Mouse (Mus musculus): ENCODE data around the gene Tnrc6b. TPM values are rescaled to one million over a fixed set of nuclear protein-coding genes. Genes with fewer than 3 reads are reported as not detected.

Gene Tnrc6b
- polyA plus RNA-seq, 1 experiment: 40.0 TPM

- no peaks in the 10 kb centered on the region for H3K27me3 ChIP-seq (ENCODE audit: control insufficient read depth, insufficient read depth, low read length, poor library complexity, severe bottlenecking)
- H3K36me3 ChIP-seq (ENCODE audit: control insufficient read depth, insufficient read depth, low read length, poor library complexity, severe bottlenecking): no peaks in the 10 kb centered on the region
- no peak overlapping the region for H3K27ac ChIP-seq (ENCODE audit: insufficient read depth, low read length)
- no peaks in the 10 kb centered on the region for H3K9me3 ChIP-seq (replicated peaks; ENCODE audit: control insufficient read depth, insufficient read depth, low read length, poor library complexity, severe bottlenecking)
- no peaks in the 10 kb centered on the region for H3K4me1 ChIP-seq (ENCODE audit: control insufficient read depth, insufficient read depth, low read length)
- H3K9ac ChIP-seq (ENCODE audit: low read depth, poor library complexity, severe bottlenecking): no peak overlapping the region
- no peak for TF ChIP-seq CTCF (IDR thresholded peaks at IDR 0.05; ENCODE audit: low read depth, low read length)
- TF ChIP-seq EP300 (IDR thresholded peaks at IDR 0.05; ENCODE audit: insufficient read depth, low read depth, low read length): no peak
- TF ChIP-seq POLR2A (IDR thresholded peaks at IDR 0.05; ENCODE audit: insufficient read depth, low read length): no peak
- H3K4me3 ChIP-seq (ENCODE audit: low read depth, low read length): no peak overlapping the region
These were observed 36.4 kb upstream of the Tnrc6b start for GRCm38 (mm10) chr15:80674700-80675099.

- Histone ChIP-seq H3K9ac (ENCODE audit: low read depth, poor library complexity, severe bottlenecking) (no peak overlapping the region), H3K27me3 (ENCODE audit: control insufficient read depth, insufficient read depth, low read length, poor library complexity, severe bottlenecking) (no peaks in the 10 kb centered on the region), H3K36me3 (ENCODE audit: control insufficient read depth, insufficient read depth, low read length, poor library complexity, severe bottlenecking) (no peaks in the 10 kb centered on the region), H3K4me3 (ENCODE audit: low read depth, low read length) (no peak overlapping the region), H3K27ac (ENCODE audit: insufficient read depth, low read length) (no peak overlapping the region), H3K4me1 (ENCODE audit: control insufficient read depth, insufficient read depth, low read length) (no peaks in the 10 kb centered on the region), H3K9me3 (replicated peaks; ENCODE audit: control insufficient read depth, insufficient read depth, low read length, poor library complexity, severe bottlenecking) (no peaks in the 10 kb centered on the region)
- TF ChIP-seq POLR2A (IDR thresholded peaks at IDR 0.05; ENCODE audit: insufficient read depth, low read length): no peak
- TF ChIP-seq EP300 (IDR thresholded peaks at IDR 0.05; ENCODE audit: insufficient read depth, low read depth, low read length): no peak
- TF ChIP-seq CTCF (IDR thresholded peaks at IDR 0.05; ENCODE audit: low read depth, low read length): no peak
These were observed 31.4 kb upstream of the Tnrc6b start for GRCm38 (mm10) chr15:80679515-80680215.

GRCm38 (mm10) chr15:80680347-80681030 is 30.6 kb upstream of the Tnrc6b start:
- TF ChIP-seq EP300 (IDR thresholded peaks at IDR 0.05; ENCODE audit: insufficient read depth, low read depth, low read length) (no peak), POLR2A (IDR thresholded peaks at IDR 0.05; ENCODE audit: insufficient read depth, low read length) (no peak), CTCF (IDR thresholded peaks at IDR 0.05; ENCODE audit: low read depth, low read length) (no peak)
- H3K9ac ChIP-seq (ENCODE audit: low read depth, poor library complexity, severe bottlenecking): no peak overlapping the region
- no peaks in the 10 kb centered on the region for H3K36me3 ChIP-seq (ENCODE audit: control insufficient read depth, insufficient read depth, low read length, poor library complexity, severe bottlenecking)
- no peak overlapping the region for H3K27ac ChIP-seq (ENCODE audit: insufficient read depth, low read length)
- H3K4me3 ChIP-seq (ENCODE audit: low read depth, low read length): no peak overlapping the region
- no peaks in the 10 kb centered on the region for H3K4me1 ChIP-seq (ENCODE audit: control insufficient read depth, insufficient read depth, low read length)
- H3K9me3 ChIP-seq (replicated peaks; ENCODE audit: control insufficient read depth, insufficient read depth, low read length, poor library complexity, severe bottlenecking): no peaks in the 10 kb centered on the region
- no peaks in the 10 kb centered on the region for H3K27me3 ChIP-seq (ENCODE audit: control insufficient read depth, insufficient read depth, low read length, poor library complexity, severe bottlenecking)

- H3K4me1 ChIP-seq (ENCODE audit: control insufficient read depth, insufficient read depth, low read length): no peaks in the 10 kb centered on the region
These were observed 29.6 kb upstream of the Tnrc6b start for GRCm38 (mm10) chr15:80681466-80681881.

GRCm38 (mm10) chr15:80682343-80682742 is 28.8 kb upstream of the Tnrc6b start:
- no peaks in the 10 kb centered on the region for H3K36me3 ChIP-seq (ENCODE audit: control insufficient read depth, insufficient read depth, low read length, poor library complexity, severe bottlenecking)
- H3K27ac ChIP-seq (ENCODE audit: insufficient read depth, low read length): no peak overlapping the region
- H3K9me3 ChIP-seq (replicated peaks; ENCODE audit: control insufficient read depth, insufficient read depth, low read length, poor library complexity, severe bottlenecking): no peaks in the 10 kb centered on the region
- H3K4me1 ChIP-seq (ENCODE audit: control insufficient read depth, insufficient read depth, low read length): no peaks in the 10 kb centered on the region
- no peak overlapping the region for H3K4me3 ChIP-seq (ENCODE audit: low read depth, low read length)
- H3K27me3 ChIP-seq (ENCODE audit: control insufficient read depth, insufficient read depth, low read length, poor library complexity, severe bottlenecking): no peaks in the 10 kb centered on the region
- TF ChIP-seq POLR2A (IDR thresholded peaks at IDR 0.05; ENCODE audit: insufficient read depth, low read length) (no peak), CTCF (IDR thresholded peaks at IDR 0.05; ENCODE audit: low read depth, low read length) (no peak), EP300 (IDR thresholded peaks at IDR 0.05; ENCODE audit: insufficient read depth, low read depth, low read length) (no peak)
- H3K9ac ChIP-seq (ENCODE audit: low read depth, poor library complexity, severe bottlenecking): no peak overlapping the region

More at GRCm38 (mm10) chr15:80681466-80681881, 29.6 kb upstream of the Tnrc6b start:
- Histone ChIP-seq H3K27me3 (ENCODE audit: control insufficient read depth, insufficient read depth, low read length, poor library complexity, severe bottlenecking) (no peaks in the 10 kb centered on the region), H3K27ac (ENCODE audit: insufficient read depth, low read length) (no peak overlapping the region), H3K9me3 (replicated peaks; ENCODE audit: control insufficient read depth, insufficient read depth, low read length, poor library complexity, severe bottlenecking) (no peaks in the 10 kb centered on the region), H3K9ac (ENCODE audit: low read depth, poor library complexity, severe bottlenecking) (no peak overlapping the region), H3K4me3 (ENCODE audit: low read depth, low read length) (no peak overlapping the region), H3K36me3 (ENCODE audit: control insufficient read depth, insufficient read depth, low read length, poor library complexity, severe bottlenecking) (no peaks in the 10 kb centered on the region)
- TF ChIP-seq POLR2A (IDR thresholded peaks at IDR 0.05; ENCODE audit: insufficient read depth, low read length) (no peak), EP300 (IDR thresholded peaks at IDR 0.05; ENCODE audit: insufficient read depth, low read depth, low read length) (no peak), CTCF (IDR thresholded peaks at IDR 0.05; ENCODE audit: low read depth, low read length) (no peak)

GRCm38 (mm10) chr15:80683151-80683550 is 28.0 kb upstream of the Tnrc6b start:
- no peaks in the 10 kb centered on the region for H3K36me3 ChIP-seq (ENCODE audit: control insufficient read depth, insufficient read depth, low read length, poor library complexity, severe bottlenecking)
- no peak overlapping the region for H3K4me3 ChIP-seq (ENCODE audit: low read depth, low read length)
- no peaks in the 10 kb centered on the region for H3K27me3 ChIP-seq (ENCODE audit: control insufficient read depth, insufficient read depth, low read length, poor library complexity, severe bottlenecking)
- no peak for TF ChIP-seq CTCF (IDR thresholded peaks at IDR 0.05; ENCODE audit: low read depth, low read length)
- TF ChIP-seq POLR2A (IDR thresholded peaks at IDR 0.05; ENCODE audit: insufficient read depth, low read length): no peak
- TF ChIP-seq EP300 (IDR thresholded peaks at IDR 0.05; ENCODE audit: insufficient read depth, low read depth, low read length): no peak
- H3K4me1 ChIP-seq (ENCODE audit: control insufficient read depth, insufficient read depth, low read length): no peaks in the 10 kb centered on the region
- H3K9ac ChIP-seq (ENCODE audit: low read depth, poor library complexity, severe bottlenecking): no peak overlapping the region
- no peaks in the 10 kb centered on the region for H3K9me3 ChIP-seq (replicated peaks; ENCODE audit: control insufficient read depth, insufficient read depth, low read length, poor library complexity, severe bottlenecking)
- H3K27ac ChIP-seq (ENCODE audit: insufficient read depth, low read length): no peak overlapping the region

Measured in ES-Bruce4 (cell line).